Mouse (Mus musculus) bone marrow, adult 2 months (tissue): ENCODE data around the gene Smc4. TPM values are rescaled to one million over a fixed set of nuclear protein-coding genes. Genes with fewer than 3 reads are reported as not detected.

ENCODE experiments used
- H3K27ac ChIP-seq: fragments of 200-500 bp; 2 replicates; pipeline ENCODE4 v1.5.1; 2012; ENCODE audit warnings: low read depth, mild to moderate bottlenecking, control low read depth, inconsistent platforms, low read length; ENCODE audit not compliant: control insufficient read depth, poor library complexity, insufficient read depth
- H3K4me1 ChIP-seq: fragments of 200-500 bp; 2 replicates; pipeline ENCODE4 v1.6.1; 2011; ENCODE audit warnings: low read length; ENCODE audit not compliant: control insufficient read depth, insufficient read depth
- H3K4me3 ChIP-seq: fragments of 200-500 bp; replicated peaks from 2 replicates; pipeline ENCODE3; 2011; ENCODE audit warnings: mild to moderate bottlenecking, low read depth, low read length, control low read depth; ENCODE audit not compliant: control insufficient read depth
- CTCF ChIP-seq: fragments of 200-500 bp; IDR thresholded peaks from 2 replicates; pipeline ENCODE4 v1.5.1; 2011; ENCODE audit warnings: low read length, control low read depth; ENCODE audit not compliant: control insufficient read depth, insufficient read depth
- POLR2A ChIP-seq: fragments of 200-500 bp; IDR thresholded peaks from 2 replicates; pipeline ENCODE4 v1.6.1; 2011; ENCODE audit warnings: low read depth, mild to moderate bottlenecking, control low read depth, low read length, borderline replicate concordance; ENCODE audit not compliant: control insufficient read depth
- WGBS: fragments of 180-500 bp; shearing (Covaris S2); methylation state at CpG from one replicate; pipeline ENCODE4 v1.1.7; 2018; 5-methylcytosine and 5-hydroxymethylcytosine counted together
- polyA plus RNA-seq: library from polyadenylated mRNA; stranded (reverse); fragments of >200 nt; gene quantifications from 2 replicates; pipeline ENCODE4 v1.2.4, GENCODE M21; 2011; ENCODE audit warnings: low replicate concordance; ENCODE audit not compliant: missing spikeins, insufficient read depth, insufficient read length

Smc4 gene
- polyA plus RNA-seq, 1 experiment = 179 TPM

DNA sequence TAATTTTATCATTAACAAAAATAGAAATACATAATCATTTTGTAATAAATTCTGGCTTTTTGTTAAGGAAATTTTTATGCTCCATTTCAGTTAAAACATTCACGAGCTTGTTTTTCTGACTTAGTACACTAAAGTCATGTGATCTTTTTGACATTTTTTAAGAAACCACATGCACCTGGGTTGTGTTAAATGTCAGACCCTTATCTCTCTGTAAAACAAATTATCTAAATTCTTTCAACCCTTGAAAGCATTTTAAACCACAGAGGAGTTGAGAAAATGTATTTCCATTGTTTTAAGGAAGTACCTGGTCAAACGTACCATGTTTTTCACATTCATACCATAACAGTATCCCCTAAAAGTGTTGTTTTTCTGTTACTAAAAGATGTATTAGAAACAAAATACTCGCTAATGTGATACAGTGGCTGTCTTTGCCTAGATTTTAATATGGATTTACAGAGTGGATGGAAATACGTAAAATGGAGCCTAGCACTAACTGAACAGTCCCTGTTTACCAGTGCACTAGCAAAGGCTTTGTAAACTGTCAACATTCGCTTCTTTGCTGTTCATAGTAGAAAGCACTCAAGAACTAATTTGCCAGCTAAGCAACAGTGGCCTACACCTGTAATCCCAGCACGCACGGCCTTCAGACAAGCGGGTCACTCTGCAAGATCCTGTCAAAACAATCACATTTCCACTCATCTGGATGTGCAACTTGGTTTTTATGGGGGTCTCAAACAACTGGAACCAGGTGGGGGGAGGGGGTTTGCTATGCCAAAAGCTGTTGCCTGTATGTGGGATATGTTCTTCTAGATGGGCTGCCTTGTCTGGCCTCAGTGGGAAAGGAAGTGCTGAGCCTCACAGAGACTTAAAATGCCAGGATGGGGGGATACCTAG is 29.7 kb upstream of the Smc4 start:
- TF ChIP-seq POLR2A = no peak
- H3K4me3 ChIP-seq = no peak overlapping the region
- WGBS = 73% methylated on average over 8 of the region's 8 CpGs
- H3K4me1 ChIP-seq = peaks cover 2% of the 10 kb centered on the region
- H3K27ac ChIP-seq = no peak overlapping the region

DNA sequence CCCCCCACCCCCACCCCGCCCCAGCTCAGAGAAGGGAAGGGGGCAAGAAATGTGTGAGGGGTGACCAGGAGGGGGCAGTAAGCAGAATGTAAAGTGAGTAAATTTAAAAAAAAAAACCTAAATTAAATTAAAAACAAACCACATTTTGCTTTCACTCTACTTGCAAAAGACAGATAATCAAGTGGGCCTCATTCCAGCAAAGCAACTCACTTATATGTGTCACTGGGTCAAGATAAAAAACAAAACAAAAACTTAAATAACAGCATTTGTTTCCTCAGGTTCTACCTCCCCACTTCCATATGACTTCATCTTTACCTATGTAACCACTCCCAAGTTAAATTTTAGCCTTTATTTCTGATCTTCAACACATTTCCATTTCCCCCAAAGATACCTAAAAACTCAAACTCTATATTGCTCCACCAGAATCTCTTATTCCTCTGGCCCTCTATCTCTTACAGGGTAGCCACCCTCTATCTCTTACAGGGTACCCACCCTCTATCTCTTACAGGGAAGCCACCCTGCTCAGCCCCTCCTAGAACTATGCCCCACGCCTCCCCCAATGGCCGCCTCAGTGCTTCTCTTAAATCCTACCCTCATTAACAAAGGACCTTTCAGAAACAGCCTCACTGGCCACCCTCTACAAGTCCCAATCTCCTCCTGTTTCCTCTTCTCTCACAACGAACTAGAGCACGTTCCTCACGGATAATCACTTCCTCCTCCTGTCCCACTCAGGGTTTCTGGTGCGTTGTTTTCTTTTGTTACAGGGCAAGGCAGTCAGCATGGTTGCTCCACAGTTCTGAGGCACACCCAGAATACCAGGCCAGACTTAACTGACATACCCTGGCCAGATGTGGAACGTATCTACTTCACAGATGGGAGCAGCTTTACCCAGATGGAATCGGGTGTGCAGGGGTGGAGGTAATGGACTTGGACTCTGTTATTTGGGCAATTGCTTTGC is 28.7 kb upstream of the Smc4 start:
- WGBS = 32% methylated on average over 9 of the region's 9 CpGs
- Histone ChIP-seq H3K27ac (peak overlapping the region; percentile 5), H3K4me1 (peaks cover 3% of the 10 kb centered on the region), H3K4me3 (no peak overlapping the region)
- TF ChIP-seq POLR2A = no peak
- no peak for TF ChIP-seq CTCF

DNA sequence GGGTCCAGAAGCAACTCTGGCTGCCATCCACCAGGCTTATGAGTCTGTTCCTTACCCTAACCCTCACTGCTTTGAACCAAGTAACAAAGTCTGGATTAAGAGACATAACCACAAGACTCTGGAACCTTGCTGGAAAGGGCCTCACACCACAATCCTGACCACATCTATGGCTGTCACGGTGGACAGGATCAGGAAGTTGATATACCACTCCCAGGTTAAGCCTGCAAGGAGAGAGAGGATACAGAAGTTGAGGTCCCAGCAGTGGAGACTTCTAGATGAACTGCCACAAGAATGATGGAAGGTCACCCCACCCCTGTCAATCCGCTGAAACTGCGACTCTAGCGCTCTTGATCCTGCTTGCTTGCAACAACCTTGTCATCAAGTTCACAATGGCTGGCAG is 26.8 kb upstream of the Smc4 start:
- Histone ChIP-seq H3K4me1 (peaks cover 8% of the 10 kb centered on the region), H3K27ac (no peak overlapping the region), H3K4me3 (no peak overlapping the region)
- WGBS = 50% methylated on average over 4 of the region's 4 CpGs
- no peak for TF ChIP-seq CTCF

DNA sequence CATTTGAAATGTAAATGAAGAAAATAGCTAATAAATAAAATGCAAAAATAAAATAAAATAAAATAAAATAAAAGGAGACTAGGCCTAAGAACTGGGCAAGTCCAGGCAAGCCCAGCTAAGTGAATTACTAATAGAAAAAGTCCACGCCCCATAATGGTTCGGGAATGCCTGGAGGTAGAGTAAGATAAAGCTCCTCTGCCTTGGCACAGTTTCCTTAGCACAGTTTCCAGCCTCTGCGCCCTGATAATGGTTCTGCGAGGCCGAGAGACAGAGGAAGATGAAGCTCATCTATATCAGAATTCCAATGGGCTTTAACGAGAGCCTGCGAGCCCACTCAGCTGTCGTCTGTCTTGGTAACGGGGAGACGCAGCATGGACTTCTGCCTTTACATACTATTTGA is 25.4 kb upstream of the Smc4 start:
- TF ChIP-seq POLR2A = no peak
- no peak for TF ChIP-seq CTCF
- Histone ChIP-seq H3K4me3 (no peak overlapping the region), H3K4me1 (peaks cover 8% of the 10 kb centered on the region), H3K27ac (0 out of 2 replicates have a peak overlapping the region, but pooled peaks have one; percentile 49)
- 67% methylated on average over 10 of the region's 10 CpGs for WGBS

DNA sequence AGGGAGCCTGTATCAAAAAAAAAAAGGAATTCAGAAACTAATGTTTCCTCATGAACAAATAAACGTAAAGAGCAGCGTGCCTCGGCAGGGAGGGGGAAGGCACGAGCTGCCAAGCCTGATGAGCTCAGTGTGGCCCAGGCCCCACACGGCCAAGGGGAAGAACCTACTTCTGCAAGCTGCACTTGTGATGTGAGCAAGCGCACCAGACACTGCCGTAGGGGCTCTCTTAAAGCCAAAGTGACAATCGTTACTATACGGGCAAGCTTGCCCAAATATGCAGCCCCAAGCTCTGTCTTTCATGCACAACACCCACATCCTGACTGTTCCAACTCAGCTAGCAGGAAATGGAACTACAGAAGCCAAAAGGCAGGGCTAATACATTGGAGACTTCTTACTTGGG is 23.6 kb upstream of the Smc4 start:
- TF ChIP-seq CTCF = no peak
- no peak for TF ChIP-seq POLR2A
- Histone ChIP-seq H3K27ac (no peak overlapping the region), H3K4me1 (peaks cover 8% of the 10 kb centered on the region), H3K4me3 (no peak overlapping the region)
- 5% methylated on average over 9 of the region's 9 CpGs for WGBS

DNA sequence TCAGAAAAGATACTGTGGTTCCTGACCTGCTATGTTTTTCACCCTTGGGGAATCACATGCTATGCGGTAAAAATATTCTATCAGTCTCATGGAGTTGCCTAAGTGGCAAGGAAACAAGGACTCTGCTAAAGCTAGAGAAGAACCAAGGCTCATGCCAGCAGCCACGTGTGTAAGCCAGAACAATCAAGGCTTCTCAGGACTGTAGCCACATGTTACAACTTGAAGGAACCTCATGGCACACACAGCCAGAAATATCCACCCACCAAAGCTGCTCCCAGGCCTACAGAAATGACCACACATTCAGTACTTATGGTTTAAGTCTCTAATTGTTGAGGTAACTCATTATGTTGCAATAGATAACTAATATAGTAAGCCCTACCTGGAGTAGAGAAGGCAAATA is 18.0 kb upstream of the Smc4 start:
- H3K4me1 ChIP-seq = no peaks in the 10 kb centered on the region
- TF ChIP-seq CTCF = no peak
- TF ChIP-seq POLR2A = no peak
- WGBS = 88% methylated on average over 2 of the region's 2 CpGs

DNA sequence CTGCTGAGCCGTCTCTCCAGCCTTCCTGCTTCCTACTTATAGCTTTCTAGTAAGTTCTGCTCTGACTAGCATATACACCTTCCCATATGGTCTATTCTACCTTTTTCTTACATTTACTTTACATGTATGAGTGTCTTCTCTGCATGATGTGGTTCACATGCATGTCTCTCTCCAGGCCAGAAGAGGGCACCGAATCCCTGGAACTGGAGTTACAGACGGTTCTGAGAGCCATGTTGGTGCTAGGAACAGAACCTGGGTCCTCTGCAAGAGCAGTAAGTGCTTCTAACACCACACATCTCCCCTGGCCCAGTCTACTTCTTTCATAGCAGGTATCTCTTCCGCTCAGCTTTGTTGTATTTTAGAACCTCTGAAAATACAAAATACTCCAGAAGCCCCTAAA is 1.8 kb upstream of the Smc4 start:
- no peaks in the 10 kb centered on the region for H3K4me1 ChIP-seq
- H3K4me3 ChIP-seq = peak overlapping the region; percentile 23
- H3K27ac ChIP-seq = no peak overlapping the region
- TF ChIP-seq POLR2A = no peak
- 87% methylated on average over 4 of the region's 4 CpGs for WGBS

More for the DNA sequence above, 18.0 kb upstream of the Smc4 start:
- no peak overlapping the region for H3K27ac ChIP-seq
- no peak overlapping the region for H3K4me3 ChIP-seq

DNA sequence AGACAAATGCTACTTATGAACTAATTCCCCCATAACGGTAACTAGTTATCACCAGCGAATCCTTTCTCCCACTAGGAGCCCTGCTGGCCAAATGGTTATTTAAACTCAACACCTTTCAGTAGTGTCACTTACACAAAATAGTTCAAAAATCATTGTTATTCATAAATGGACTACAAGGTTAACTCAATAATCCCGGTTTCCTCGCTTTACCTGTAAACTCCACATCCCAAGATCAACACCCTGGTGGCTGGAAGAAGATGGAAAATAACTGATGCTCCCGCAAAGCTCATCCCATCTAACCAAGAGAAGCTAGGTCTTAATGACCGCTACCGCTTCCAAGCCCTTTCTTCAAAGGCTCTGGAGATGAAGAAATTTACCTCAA is 492 bp upstream of the Smc4 start:
- 1% methylated on average over 7 of the region's 7 CpGs for WGBS
- Histone ChIP-seq H3K4me3 (peak overlapping the region; percentile 63), H3K27ac (peak overlapping the region; percentile 12), H3K4me1 (no peaks in the 10 kb centered on the region)
- TF ChIP-seq CTCF (no peak), POLR2A (no peak)
